In the genomic region with DNA sequence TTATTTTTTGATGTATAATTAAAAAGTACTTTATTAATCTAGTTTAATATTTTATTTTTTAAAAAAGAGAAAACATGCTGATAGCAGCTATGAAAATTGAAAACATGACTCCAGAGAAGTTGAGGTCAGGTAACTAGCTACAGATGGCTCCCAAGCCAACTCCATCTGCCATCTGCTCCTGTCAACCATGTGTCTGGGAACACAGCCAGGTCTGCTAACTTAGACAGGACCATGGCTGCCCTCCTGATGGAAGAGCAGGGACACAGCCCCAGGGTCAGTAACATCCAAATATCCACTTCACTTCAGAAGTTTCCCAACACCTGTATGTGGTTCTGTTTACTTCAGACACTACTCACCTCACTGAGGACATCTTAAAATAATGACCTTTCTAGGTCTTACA, we compare ENCODE assay signal across 21 mouse cellular contexts.
DNase-seq lines count a peak whose midpoint lies in the region; ATAC-seq and TF ChIP-seq lines count a peak whose summit lies in the region.
"Had no signal": no experiment of that assay in that cellular context is flagged by ENCODE, and none has a peak within 500 bp of the region (broad histone marks: within the 10 kb centered on the region; RNA-seq: fewer than 3 reads in every experiment).

No protein-coding gene starts in this region.

- no peak for TF ChIP-seq CTCF in gastrocnemius, adult 2 months (IDR thresholded peaks at IDR 0.05)

- ATAC-seq in monocyte, adult 5-6 weeks (replicated peaks; ENCODE audit: insufficient number of reproducible peaks, low FRiP score, low TSS enrichment, poor library complexity, severe bottlenecking) = no peak
- ATAC-seq in heart, embryonic 12.5 days (ENCODE audit: insufficient number of reproducible peaks, low FRiP score) = no peak
- ATAC-seq: CD4-positive, CD25-positive, alpha-beta regulatory T cell, adult 4 months; liver, embryonic 12.5 days had no signal

- intact Hi-C loops in gastrocnemius, adult 2 months (cut with DNase I) = no loop called here
- intact Hi-C loops in gastrocnemius, postnatal 36 days (cut with DNase I) = no loop called here

- no peaks in the 10 kb centered on the region for H3K9me3 ChIP-seq in heart, embryonic 12.5 days (replicated peaks)
- H3K9me3 ChIP-seq: embryonic facial prominence, embryonic 13.5 days; G1E; liver, embryonic 12.5 days; neural tube, embryonic 15.5 days had no signal

- no peak overlapping the region for H3K27ac ChIP-seq in gastrocnemius, adult 2 months
- H3K27ac ChIP-seq in heart, embryonic 12.5 days (ENCODE audit: poor library complexity, severe bottlenecking) = no peak overlapping the region
- H3K27ac ChIP-seq: embryonic facial prominence, embryonic 13.5 days; liver, embryonic 12.5 days; neural tube, embryonic 15.5 days had no signal

- no peak overlapping the region for H3K9ac ChIP-seq in heart, embryonic 12.5 days
- H3K9ac ChIP-seq: embryonic facial prominence, embryonic 13.5 days; liver, embryonic 12.5 days; lung, embryonic 14.5 days; neural tube, embryonic 15.5 days had no signal

- H3K27me3 ChIP-seq in heart, embryonic 12.5 days (replicated peaks) = no peaks in the 10 kb centered on the region
- H3K27me3 ChIP-seq: embryonic facial prominence, embryonic 13.5 days; liver, embryonic 12.5 days; neural tube, embryonic 15.5 days had no signal

- no peak overlapping the region for H3K4me3 ChIP-seq in gastrocnemius, adult 2 months
- no peak overlapping the region for H3K4me3 ChIP-seq in heart, embryonic 12.5 days
- H3K4me3 ChIP-seq: embryonic facial prominence, embryonic 13.5 days; liver, embryonic 12.5 days; neural tube, embryonic 15.5 days had no signal

- no peaks in the 10 kb centered on the region for H3K4me1 ChIP-seq in heart, embryonic 12.5 days (replicated peaks)
- H3K4me1 ChIP-seq: embryonic facial prominence, embryonic 13.5 days; liver, embryonic 12.5 days; neural tube, embryonic 15.5 days had no signal

- no peak overlapping the region for H3K4me2 ChIP-seq in heart, embryonic 12.5 days
- H3K4me2 ChIP-seq: embryonic facial prominence, embryonic 13.5 days; liver, embryonic 12.5 days; lung, embryonic 14.5 days; midbrain, embryonic 11.5 days; neural tube, embryonic 15.5 days had no signal

- DNase-seq in gastrocnemius, adult 2 months = peak; percentile 26
- DNase-seq in gastrocnemius, postnatal 36 days = no peak
- peak; percentile 97 for DNase-seq in brain, adult 2 months (ENCODE audit: low read depth, low spot score)
- DNase-seq in cerebellum, adult 11-12 months = peak; percentile 93
- peak; percentile 89 to 94 for DNase-seq in cerebellum, postnatal 25 days
- no peak for DNase-seq in spleen, postnatal 4 days (ENCODE audit: low spot score in 2 of 2)
- DNase-seq: heart, postnatal 10 days; kidney, adult 2 months; kidney, postnatal 36 days; layer of hippocampus, postnatal 36 days; lung, embryonic 14.5 days; lung, postnatal 4 days; right cerebral cortex, postnatal 25 days had no signal

- H3K36me3 ChIP-seq in heart, embryonic 12.5 days = no peaks in the 10 kb centered on the region
- H3K36me3 ChIP-seq: embryonic facial prominence, embryonic 13.5 days; G1E; liver, embryonic 12.5 days; neural tube, embryonic 15.5 days had no signal

Comparison
In these comparisons a context has a peak if more than half of its experiments do, and no peak if none do; other contexts are left out.
1. DNase-seq: peak in gastrocnemius, adult 2 months (single experiment), brain, adult 2 months (single experiment), cerebellum, adult 11-12 months (single experiment) and cerebellum, postnatal 25 days (2 of 2); none in gastrocnemius, postnatal 36 days (0 of 2) and spleen, postnatal 4 days (0 of 2).